Mouse (Mus musculus) cerebellum, adult 9-11 months (tissue): ENCODE measurements around the gene Kcns1.

Experiments used
- DNase-seq: peaks from one replicate; pipeline ENCODE4 v3.0.0; 2022

Gene Kcns1

GRCm38 (mm10) chr2:164115531-164115930, 55.4 kb downstream of the Kcns1 start:
- no peak for DNase-seq

DNA sequence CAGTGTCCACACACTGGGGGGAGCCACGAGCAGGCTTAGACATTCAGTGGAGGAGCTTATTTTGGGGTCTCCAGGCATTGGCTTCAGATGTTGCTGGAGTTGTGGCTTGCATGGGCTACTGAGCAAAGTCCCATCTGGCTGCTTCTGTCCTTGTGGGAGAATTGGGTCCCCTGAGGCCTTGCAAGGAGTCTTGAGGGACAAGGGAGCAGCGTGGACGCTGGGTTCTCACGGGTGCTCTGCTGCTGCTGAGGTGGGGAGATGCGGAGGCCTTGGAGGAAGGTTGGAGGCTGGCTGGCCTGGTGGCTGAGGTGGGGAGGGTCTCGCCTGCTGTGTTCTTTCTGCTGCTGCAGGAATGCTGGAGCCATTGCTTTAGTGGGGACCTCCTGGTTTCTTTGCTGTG, 56.9 kb downstream of the Kcns1 start:
- DNase-seq: no peak
